Mouse (Mus musculus) small intestine, adult 2 months (tissue): Measurements from ENCODE around the gene 9930021J03Rik. TPM values are rescaled to one million over a fixed set of nuclear protein-coding genes. Genes with fewer than 3 reads are reported as not detected.
A peak's percentile ranks its signal among the peaks of the same experiment; 100 is the strongest.

Experiments used
- H3K27ac ChIP-seq: fragments of 200-500 bp; 2 replicates; pipeline ENCODE4 v1.5.1; 2012; ENCODE audit warnings: low read depth, low read length, control low read depth, inconsistent platforms; ENCODE audit not compliant: insufficient read depth
- H3K27me3 ChIP-seq: fragments of 200-500 bp; 2 replicates; pipeline ENCODE4 v1.6.1; 2012; ENCODE audit warnings: mild to moderate bottlenecking, moderate library complexity, low read length, inconsistent platforms; ENCODE audit not compliant: control insufficient read depth, insufficient read depth
- H3K36me3 ChIP-seq: fragments of 200-500 bp; 2 replicates; pipeline ENCODE4 v1.6.1; 2012; ENCODE audit warnings: mild to moderate bottlenecking, low read length, control low read depth, inconsistent platforms; ENCODE audit not compliant: control insufficient read depth, insufficient read depth
- H3K4me1 ChIP-seq: fragments of 200-500 bp; 2 replicates; pipeline ENCODE4 v1.6.1; 2012; ENCODE audit warnings: low read length, inconsistent platforms, mixed read lengths; ENCODE audit not compliant: control insufficient read depth, insufficient read depth, insufficient read length
- H3K4me3 ChIP-seq: fragments of 200-500 bp; 2 replicates; pipeline ENCODE4 v1.5.1; 2012; ENCODE audit warnings: low read depth, mild to moderate bottlenecking, control low read depth, inconsistent platforms, low read length, moderate library complexity
- CTCF ChIP-seq: fragments of 200-500 bp; IDR thresholded peaks from 2 replicates; pipeline ENCODE4 v1.5.1; 2012; ENCODE audit warnings: low read depth, mild to moderate bottlenecking, control low read depth, inconsistent platforms, low read length, moderate library complexity, mixed read lengths; ENCODE audit not compliant: insufficient replicate concordance, insufficient read length; ENCODE audit errors: extremely low read depth
- POLR2A ChIP-seq: fragments of 200-500 bp; IDR thresholded peaks from 2 replicates; pipeline ENCODE4 v1.6.1; 2012; ENCODE audit warnings: low read depth, mild to moderate bottlenecking, control low read depth, inconsistent platforms, low read length, moderate library complexity
- WGBS: fragments of 180-500 bp; shearing (Covaris S2); methylation state at CpG from one replicate; pipeline ENCODE4 v1.1.7; 2018; 5-methylcytosine and 5-hydroxymethylcytosine counted together
- polyA plus RNA-seq: library from polyadenylated mRNA; depleted of rRNA; stranded (reverse); fragments of >200 nt; gene quantifications from 2 replicates; pipeline ENCODE4 v1.2.3, GENCODE M21; 2012; rRNA removed

Gene 9930021J03Rik
- 1.3 and 2.8 TPM in 2 replicates for polyA plus RNA-seq

GRCm38 (mm10) chr19:29805917-29806785 lies at the start of gene 9930021J03Rik:
TSS of gene 9930021J03Rik (minus strand) at chr19:29805989.
- peak within 1 kb of the TSS; percentile 97 for H3K4me3 ChIP-seq
- peaks cover 5% of the 10 kb centered on the region; the same call in 1 of the 2 replicates for H3K4me1 ChIP-seq
- no peaks in the 10 kb centered on the region for H3K27me3 ChIP-seq
- WGBS, result under 1% methylated on average over 81 of the region's 95 CpGs
- TF ChIP-seq POLR2A, result peak; percentile 65; the same call in 1 of the 2 replicates
- no peak for TF ChIP-seq CTCF
- H3K27ac ChIP-seq, result peak within 1 kb of the TSS; percentile 57
- peaks cover 8% of the 10 kb centered on the region; the same call in 1 of the 2 replicates for H3K36me3 ChIP-seq

GRCm38 (mm10) chr19:29853711-29854110 lies 47.9 kb upstream of the 9930021J03Rik start:
- no peaks in the 10 kb centered on the region for H3K36me3 ChIP-seq
- no peaks in the 10 kb centered on the region for H3K27me3 ChIP-seq
- H3K4me1 ChIP-seq, result no peaks in the 10 kb centered on the region
- no peak overlapping the region for H3K27ac ChIP-seq
- 87% methylated on average over 5 of the region's 5 CpGs for WGBS
- no peak for TF ChIP-seq CTCF
- TF ChIP-seq POLR2A, result no peak
- no peak overlapping the region for H3K4me3 ChIP-seq

- H3K27ac ChIP-seq, result no peak overlapping the region
- WGBS, result 58% methylated on average over 12 of the region's 12 CpGs
- no peaks in the 10 kb centered on the region for H3K36me3 ChIP-seq
- TF ChIP-seq CTCF (no peak), POLR2A (no peak)
- H3K4me3 ChIP-seq, result no peak overlapping the region
- no peaks in the 10 kb centered on the region for H3K4me1 ChIP-seq
- no peaks in the 10 kb centered on the region for H3K27me3 ChIP-seq
Observed at GRCm38 (mm10) chr19:29851036-29851690, 45.4 kb upstream of the 9930021J03Rik start.

GRCm38 (mm10) chr19:29849924-29850551 lies 44.2 kb upstream of the 9930021J03Rik start:
- H3K27me3 ChIP-seq, result no peaks in the 10 kb centered on the region
- H3K4me3 ChIP-seq, result no peak overlapping the region
- H3K27ac ChIP-seq, result no peak overlapping the region
- H3K36me3 ChIP-seq, result no peaks in the 10 kb centered on the region
- no peaks in the 10 kb centered on the region for H3K4me1 ChIP-seq
- TF ChIP-seq CTCF (no peak), POLR2A (no peak)
- 73% methylated on average over 11 of the region's 11 CpGs for WGBS

GRCm38 (mm10) chr19:29844036-29844661 lies 38.4 kb upstream of the 9930021J03Rik start:
- H3K4me1 ChIP-seq, result no peaks in the 10 kb centered on the region
- H3K36me3 ChIP-seq, result no peaks in the 10 kb centered on the region
- no peaks in the 10 kb centered on the region for H3K27me3 ChIP-seq
- no peak overlapping the region for H3K4me3 ChIP-seq
- no peak overlapping the region for H3K27ac ChIP-seq
- WGBS, result 86% methylated on average over 12 of the region's 12 CpGs
- TF ChIP-seq CTCF (no peak), POLR2A (no peak)

- no peaks in the 10 kb centered on the region for H3K36me3 ChIP-seq
- no peaks in the 10 kb centered on the region for H3K27me3 ChIP-seq
- TF ChIP-seq POLR2A (no peak), CTCF (no peak)
- WGBS, result 42% methylated on average over 5 of the region's 5 CpGs
- no peak overlapping the region for H3K27ac ChIP-seq
- H3K4me1 ChIP-seq, result no peaks in the 10 kb centered on the region
- no peak overlapping the region for H3K4me3 ChIP-seq
Observed at GRCm38 (mm10) chr19:29843641-29844035, 37.8 kb upstream of the 9930021J03Rik start.
